Mouse (Mus musculus) monocyte, adult 2 months (primary cell): ENCODE measurements around the gene Gm49369.
"Not testable (repeated sequence)": the region's sequence is repeated elsewhere in the genome, so short reads cannot be mapped to it uniquely, and the experiment has no call there.

ENCODE experiments used
- DNase-seq, 2 experiments: peaks; one replicate each; pipeline ENCODE4 v3.0.0; 2022; ENCODE audit warnings: low spot score in 2 of 2, low read depth in 1 of 2

Gm49369 gene

GRCm38 (mm10) chr7:142382567-142382966 lies at the start of gene Gm49369:
TSS of gene Gm49369 (minus strand) at chr7:142382667.
- DNase-seq: no peak

DNA sequence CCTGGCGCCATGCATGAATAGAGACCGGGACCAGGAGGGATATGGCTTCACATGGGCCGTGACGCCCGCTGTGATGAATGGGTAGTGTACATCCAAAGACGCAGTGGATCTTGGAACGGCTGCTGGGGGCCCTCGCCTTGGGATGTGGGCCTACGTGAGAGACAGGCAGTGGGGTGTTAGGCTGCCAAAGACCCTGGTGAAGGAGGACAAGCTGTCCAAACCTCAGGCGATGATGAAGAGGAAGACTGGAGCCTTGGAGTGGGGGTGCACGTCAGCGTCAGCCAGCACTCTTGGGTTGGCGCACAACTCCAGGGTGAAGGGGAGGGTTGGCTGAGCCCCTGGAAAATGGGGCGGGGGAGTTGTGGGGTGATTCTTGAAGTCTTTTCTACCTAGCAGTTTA lies 48.6 kb upstream of the Gm49369 start:
- DNase-seq: no peak

DNA sequence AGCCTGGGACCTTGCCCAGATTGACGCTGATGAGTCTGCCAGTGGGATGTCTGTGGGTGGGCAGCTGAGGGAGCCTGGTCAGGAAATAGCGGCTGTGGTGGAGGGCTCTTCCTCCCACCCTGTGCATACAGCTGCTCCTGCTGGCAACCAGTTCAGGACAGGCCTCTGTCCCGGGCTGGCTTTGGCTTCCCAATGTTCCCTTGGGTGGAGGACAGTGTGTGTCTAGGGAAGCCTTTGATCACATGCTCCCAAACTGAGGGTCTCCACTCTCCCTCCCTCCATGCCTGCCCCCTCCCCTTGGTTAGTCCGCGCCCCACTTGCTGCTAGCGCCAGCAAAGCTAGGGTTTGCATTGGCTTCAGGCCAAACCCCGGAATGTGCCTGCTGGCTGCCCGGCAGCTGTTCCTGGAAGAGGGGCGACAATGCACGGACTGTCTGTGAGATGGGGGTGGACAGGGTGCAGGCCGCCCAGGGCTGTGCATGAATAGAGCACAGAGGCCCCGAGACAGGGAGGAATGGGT lies 47.8 kb upstream of the Gm49369 start:
- no peak for DNase-seq

DNA sequence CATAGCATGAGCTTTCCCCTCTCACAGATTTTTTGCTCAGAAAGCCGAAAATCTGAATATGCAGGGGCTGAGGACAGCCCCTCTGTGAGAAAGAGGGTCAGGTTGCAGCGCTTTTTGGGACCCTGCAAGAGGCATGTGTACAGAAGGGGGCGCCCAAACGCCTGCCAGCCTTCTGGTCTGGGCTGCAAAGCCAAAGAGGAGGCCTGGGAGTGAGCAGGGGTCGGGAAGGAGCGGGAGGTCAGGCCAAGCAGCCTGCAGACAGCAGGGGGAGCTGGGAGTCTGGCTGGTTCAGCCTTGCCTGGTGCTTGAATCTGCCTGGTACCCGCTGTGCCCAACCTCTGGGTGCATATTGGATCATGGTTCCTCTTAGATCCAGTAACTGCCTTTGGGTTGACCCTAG lies 45.7 kb upstream of the Gm49369 start:
- DNase-seq: no peak

GRCm38 (mm10) chr7:142425641-142426213 lies 43.3 kb upstream of the Gm49369 start:
- DNase-seq: no peak

GRCm38 (mm10) chr7:142421826-142422225 lies 39.4 kb upstream of the Gm49369 start:
- no peak for DNase-seq

- no peak for DNase-seq
These were observed 37.4 kb upstream of the Gm49369 start for GRCm38 (mm10) chr7:142419887-142420286.

DNA sequence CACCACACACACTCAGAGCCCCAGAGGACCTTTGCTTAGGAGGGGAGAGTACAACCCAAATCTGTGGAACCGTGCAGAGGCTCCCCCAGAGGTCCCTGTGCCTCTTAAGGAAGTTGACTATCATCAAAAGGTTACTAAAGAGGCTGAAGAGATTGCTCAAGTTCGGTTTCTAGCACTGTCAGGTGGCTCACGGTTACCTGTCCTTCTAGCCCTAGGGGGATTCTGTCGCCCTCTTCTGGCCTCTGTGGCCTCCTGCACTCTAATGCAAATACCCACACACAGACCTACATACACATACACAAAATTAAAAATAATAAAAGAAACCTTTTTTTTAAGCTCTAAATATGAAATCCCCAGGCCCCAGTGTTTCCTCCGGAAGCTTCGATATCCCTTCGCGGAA lies 36.2 kb upstream of the Gm49369 start:
- DNase-seq: no peak

- DNase-seq: no peak
These were observed 35.6 kb upstream of the Gm49369 start for GRCm38 (mm10) chr7:142418027-142418426.

GRCm38 (mm10) chr7:142416225-142416624 lies 33.8 kb upstream of the Gm49369 start:
- no peak for DNase-seq

- DNase-seq: no peak
These were observed 32.8 kb upstream of the Gm49369 start for GRCm38 (mm10) chr7:142415314-142415713.

DNA sequence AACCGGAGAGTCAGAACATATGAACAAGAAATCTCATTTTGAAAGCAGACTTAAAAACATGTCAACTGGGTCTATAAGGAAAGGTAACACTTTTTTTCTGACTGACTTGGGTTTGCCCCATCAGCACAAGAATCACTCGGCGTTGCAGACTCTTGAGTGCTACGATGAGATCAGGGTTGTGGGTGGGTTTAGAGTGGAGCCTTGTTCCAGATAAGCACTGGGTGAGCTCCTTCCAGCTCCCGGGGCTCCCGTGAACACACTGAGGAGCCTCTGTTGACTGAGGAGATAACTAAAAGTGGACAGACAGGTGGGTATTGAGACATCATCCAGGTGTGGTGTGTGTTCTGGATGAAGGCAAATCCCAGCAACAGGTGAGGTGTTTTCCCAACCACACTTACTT lies 30.8 kb upstream of the Gm49369 start:
- no peak for DNase-seq

GRCm38 (mm10) chr7:142409603-142410002 lies 27.1 kb upstream of the Gm49369 start:
- no peak for DNase-seq

- no peak for DNase-seq
These were observed 26.2 kb upstream of the Gm49369 start for GRCm38 (mm10) chr7:142408686-142409085.

- no peak for DNase-seq
These were observed 25.5 kb upstream of the Gm49369 start for GRCm38 (mm10) chr7:142407935-142408334.

DNA sequence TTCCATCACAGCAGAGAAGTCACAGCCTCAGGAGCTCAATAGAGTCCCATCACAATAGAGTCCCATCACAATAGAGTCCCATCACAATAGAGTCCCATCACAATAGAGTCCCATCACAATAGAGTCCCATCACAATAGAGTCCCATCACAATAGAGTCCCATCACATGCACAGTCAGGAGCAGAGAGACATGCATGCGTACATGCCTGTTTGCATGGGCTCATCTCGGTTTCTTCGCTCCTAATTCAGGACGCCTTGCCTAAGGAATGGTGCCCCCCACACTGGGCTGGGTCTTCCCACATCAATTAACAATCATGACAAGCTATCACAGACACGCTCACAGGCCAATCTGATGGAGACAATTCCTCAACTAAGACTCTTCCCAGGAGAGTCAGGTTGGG lies 22.7 kb upstream of the Gm49369 start:
- not testable (repeated sequence) for DNase-seq

- peak; percentile 44 to 47 for DNase-seq
These were observed 21.1 kb upstream of the Gm49369 start for GRCm38 (mm10) chr7:142403591-142403990.

GRCm38 (mm10) chr7:142400750-142401142 lies 18.3 kb upstream of the Gm49369 start:
- DNase-seq: no peak

DNA sequence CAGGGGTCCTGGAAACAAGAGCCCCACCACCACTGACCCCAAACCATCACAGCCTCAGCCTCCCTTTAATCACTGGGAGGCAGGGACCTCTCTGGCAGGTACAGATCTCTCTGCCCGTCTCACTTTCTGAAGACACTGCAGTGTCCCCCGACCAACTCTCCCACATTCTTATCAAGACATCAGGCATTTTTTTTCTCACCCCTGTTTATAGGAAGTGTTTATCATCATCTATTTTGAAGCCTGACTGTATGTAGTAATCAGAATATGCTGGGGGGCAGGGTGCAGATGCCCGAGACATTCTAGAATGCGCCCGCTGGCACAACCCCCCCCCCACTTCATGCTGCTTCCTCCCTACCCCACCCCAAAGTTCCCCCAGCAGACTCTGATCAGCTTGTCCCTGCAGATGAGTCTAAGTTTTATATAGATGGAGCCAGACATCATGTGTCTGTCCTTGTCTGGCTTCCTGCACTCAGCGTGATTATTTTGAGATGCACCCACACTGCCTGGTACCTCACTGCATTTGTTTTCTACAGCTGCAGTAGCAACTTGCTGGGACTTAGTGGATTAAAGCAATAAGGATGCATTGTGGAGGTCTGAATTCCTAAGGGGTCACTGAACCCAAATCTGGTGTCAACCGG lies 17.8 kb upstream of the Gm49369 start:
- DNase-seq: no peak

DNA sequence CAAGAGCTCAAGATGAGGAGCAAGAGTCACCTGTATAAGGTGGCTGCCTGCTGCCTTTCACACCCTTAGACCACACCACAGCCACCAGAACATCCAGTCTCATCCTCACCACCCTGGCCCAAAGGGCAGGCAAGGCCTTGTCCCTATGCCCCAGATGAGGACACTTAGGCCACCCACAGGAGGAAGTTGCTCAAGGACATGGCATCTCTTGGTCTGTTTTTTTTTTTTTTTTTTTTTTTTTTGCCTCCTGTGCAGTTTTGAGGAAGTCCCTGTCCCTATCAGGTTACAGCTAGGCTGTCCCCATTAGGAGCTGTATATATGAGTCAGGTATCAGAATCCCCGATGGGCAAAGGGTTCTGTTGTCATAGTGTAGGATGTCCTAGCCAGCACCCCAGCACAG lies 16.8 kb upstream of the Gm49369 start:
- DNase-seq: peak; percentile 21 to 61

GRCm38 (mm10) chr7:142398052-142398451 lies 15.6 kb upstream of the Gm49369 start:
- DNase-seq: peak; percentile 54 to 70

DNA sequence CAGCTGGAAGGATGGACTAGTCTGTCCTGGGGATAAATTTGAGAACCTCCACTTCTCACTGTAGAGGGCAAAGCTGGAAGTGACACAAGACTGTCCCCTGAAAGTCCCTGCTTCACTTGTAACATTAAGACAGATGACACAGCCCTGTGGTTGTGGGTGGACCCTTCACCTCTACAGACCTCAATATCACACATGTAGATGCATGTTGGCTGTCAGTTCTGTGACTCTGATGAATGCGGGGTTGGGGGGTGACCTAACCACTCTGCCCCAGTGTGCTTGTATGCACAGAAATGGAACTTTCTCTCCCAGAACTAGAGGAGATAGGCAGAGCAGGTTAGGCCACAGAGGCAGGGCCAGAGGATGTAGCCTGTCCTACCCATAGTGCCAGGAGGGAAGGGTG lies 14.1 kb upstream of the Gm49369 start:
- no peak for DNase-seq

DNA sequence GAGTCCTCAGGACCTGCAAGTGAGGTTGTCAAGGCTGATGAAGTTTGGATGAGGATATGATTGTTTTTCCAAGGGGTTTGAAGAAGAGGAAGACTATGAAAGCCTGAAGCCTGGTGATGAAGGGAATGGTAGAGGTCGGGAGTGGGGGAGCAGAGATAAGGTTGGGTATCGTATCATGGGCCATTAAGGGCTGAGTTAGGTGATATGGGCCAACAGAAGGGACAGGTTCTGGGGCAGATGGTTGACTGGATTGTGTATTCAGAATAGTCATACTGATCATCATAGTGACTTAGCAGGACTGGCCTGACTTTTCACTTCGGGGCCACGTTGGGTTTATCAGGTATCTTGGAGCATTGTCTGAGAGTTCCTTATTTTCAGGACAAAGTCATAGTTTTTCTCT lies 13.0 kb upstream of the Gm49369 start:
- no peak for DNase-seq
